Mouse (Mus musculus): ENCODE data around the gene Rpp25. TPM values are rescaled to one million over a fixed set of nuclear protein-coding genes. Genes with fewer than 3 reads are reported as not detected.

The Rpp25 gene
- total and polyA plus RNA-seq, 3 experiments: 2.9 to 10.8 (median 5.4) TPM

- Histone ChIP-seq H3K27me3 (ENCODE audit: insufficient read depth, low read length) (no peaks in the 10 kb centered on the region), H3K36me3 (replicated peaks) (peaks cover 77% of the 10 kb centered on the region), H3K4me3 (ENCODE audit: low read depth, low read length) (peak overlapping the region; percentile 93; the same call in 1 of the 2 replicates), H3K4me1 (ENCODE audit: insufficient read depth, low read depth, low read length) (peaks cover 45% of the 10 kb centered on the region), H3K9me3 (replicated peaks) (no peaks in the 10 kb centered on the region)
- DNase-seq (ENCODE audit: low spot score) (no peak), ATAC-seq (ENCODE audit: extremely low read depth, insufficient number of reproducible peaks, low FRiP score, poor library complexity, severe bottlenecking) (no peak)
- TF ChIP-seq CTCF (IDR thresholded peaks at IDR 0.05; ENCODE audit: low read depth, low read length): no peak
- no peak for TF ChIP-seq GATA1 (IDR thresholded peaks at IDR 0.05; ENCODE audit: borderline replicate concordance, low read length)
- TF ChIP-seq POLR2AphosphoS5 (IDR thresholded peaks at IDR 0.05; ENCODE audit: insufficient replicate concordance, low read depth, low read length): no peak
- TF ChIP-seq TAL1 (conservative IDR thresholded peaks at IDR 0.05; ENCODE audit: low read depth, low read length): no peak
- no peak for TF ChIP-seq GATA2 (IDR thresholded peaks at IDR 0.05; ENCODE audit: borderline replicate concordance, low read depth, low read length)
Measured at GRCm38 (mm10) chr9:57536362-57536761, 32.5 kb downstream of the Rpp25 start.

GRCm38 (mm10) chr9:57537044-57537727 lies 33.4 kb downstream of the Rpp25 start, which contains the start of gene Fam219b:
Fam219b (plus strand) TSS chr9:57537528.
- DNase-seq (ENCODE audit: low spot score) (peak; percentile 74), ATAC-seq (ENCODE audit: extremely low read depth, insufficient number of reproducible peaks, low FRiP score, poor library complexity, severe bottlenecking) (peak; percentile 70)
- no peaks in the 10 kb centered on the region for H3K9me3 ChIP-seq (replicated peaks)
- TF ChIP-seq TAL1 (conservative IDR thresholded peaks at IDR 0.05; ENCODE audit: low read depth, low read length) (no peak), CTCF (IDR thresholded peaks at IDR 0.05; ENCODE audit: low read depth, low read length) (no peak), GATA1 (IDR thresholded peaks at IDR 0.05; ENCODE audit: borderline replicate concordance, low read length) (no peak), GATA2 (IDR thresholded peaks at IDR 0.05; ENCODE audit: borderline replicate concordance, low read depth, low read length) (no peak), POLR2AphosphoS5 (IDR thresholded peaks at IDR 0.05; ENCODE audit: insufficient replicate concordance, low read depth, low read length) (no peak)
- H3K4me1 ChIP-seq (ENCODE audit: insufficient read depth, low read depth, low read length): peaks cover 47% of the 10 kb centered on the region
- no peaks in the 10 kb centered on the region for H3K27me3 ChIP-seq (ENCODE audit: insufficient read depth, low read length)
- H3K4me3 ChIP-seq (ENCODE audit: low read depth, low read length): peak within 1 kb of the TSS; percentile 93
- peaks cover 77% of the 10 kb centered on the region for H3K36me3 ChIP-seq (replicated peaks)

- no peak for ATAC-seq (ENCODE audit: extremely low read depth, insufficient number of reproducible peaks, low FRiP score, poor library complexity, severe bottlenecking)
- H3K27me3 ChIP-seq (ENCODE audit: insufficient read depth, low read length): no peaks in the 10 kb centered on the region
- TF ChIP-seq GATA1 (IDR thresholded peaks at IDR 0.05; ENCODE audit: borderline replicate concordance, low read length) (no peak), GATA2 (IDR thresholded peaks at IDR 0.05; ENCODE audit: borderline replicate concordance, low read depth, low read length) (no peak), POLR2AphosphoS5 (IDR thresholded peaks at IDR 0.05; ENCODE audit: insufficient replicate concordance, low read depth, low read length) (no peak), TAL1 (conservative IDR thresholded peaks at IDR 0.05; ENCODE audit: low read depth, low read length) (no peak), CTCF (IDR thresholded peaks at IDR 0.05; ENCODE audit: low read depth, low read length) (no peak)
- H3K9me3 ChIP-seq (replicated peaks): no peaks in the 10 kb centered on the region
- H3K4me1 ChIP-seq (ENCODE audit: insufficient read depth, low read depth, low read length): peaks cover 43% of the 10 kb centered on the region
- no peak for DNase-seq (ENCODE audit: low spot score)
- peak overlapping the region; percentile 93 for H3K4me3 ChIP-seq (ENCODE audit: low read depth, low read length)
- H3K36me3 ChIP-seq (replicated peaks): peaks cover 77% of the 10 kb centered on the region
Measured at GRCm38 (mm10) chr9:57537728-57538181, 33.9 kb downstream of the Rpp25 start.

- Histone ChIP-seq H3K4me1 (ENCODE audit: insufficient read depth, low read depth, low read length) (peaks cover 47% of the 10 kb centered on the region), H3K27me3 (ENCODE audit: insufficient read depth, low read length) (no peaks in the 10 kb centered on the region), H3K4me3 (ENCODE audit: low read depth, low read length) (no peak overlapping the region), H3K9me3 (replicated peaks) (no peaks in the 10 kb centered on the region), H3K36me3 (replicated peaks) (peaks cover 77% of the 10 kb centered on the region)
- ATAC-seq (ENCODE audit: extremely low read depth, insufficient number of reproducible peaks, low FRiP score, poor library complexity, severe bottlenecking) (no peak), DNase-seq (ENCODE audit: low spot score) (no peak)
- TF ChIP-seq CTCF (IDR thresholded peaks at IDR 0.05; ENCODE audit: low read depth, low read length) (no peak), GATA1 (IDR thresholded peaks at IDR 0.05; ENCODE audit: borderline replicate concordance, low read length) (no peak), GATA2 (IDR thresholded peaks at IDR 0.05; ENCODE audit: borderline replicate concordance, low read depth, low read length) (no peak), TAL1 (conservative IDR thresholded peaks at IDR 0.05; ENCODE audit: low read depth, low read length) (no peak), POLR2AphosphoS5 (IDR thresholded peaks at IDR 0.05; ENCODE audit: insufficient replicate concordance, low read depth, low read length) (no peak)
Measured at GRCm38 (mm10) chr9:57539550-57539949, 35.7 kb downstream of the Rpp25 start.

GRCm38 (mm10) chr9:57541312-57541711 lies 37.5 kb downstream of the Rpp25 start:
- ATAC-seq (ENCODE audit: extremely low read depth, insufficient number of reproducible peaks, low FRiP score, poor library complexity, severe bottlenecking): no peak
- Histone ChIP-seq H3K4me1 (ENCODE audit: insufficient read depth, low read depth, low read length) (peaks cover 42% of the 10 kb centered on the region), H3K4me3 (ENCODE audit: low read depth, low read length) (no peak overlapping the region), H3K9me3 (replicated peaks) (no peaks in the 10 kb centered on the region), H3K27me3 (ENCODE audit: insufficient read depth, low read length) (no peaks in the 10 kb centered on the region), H3K36me3 (replicated peaks) (peaks cover 80% of the 10 kb centered on the region)
- peak; percentile 31 for DNase-seq (ENCODE audit: low spot score)
- peak; percentile 32; the same call in 1 of the 2 replicates for TF ChIP-seq CTCF (IDR thresholded peaks at IDR 0.05; ENCODE audit: low read depth, low read length)
- no peak for TF ChIP-seq POLR2AphosphoS5 (IDR thresholded peaks at IDR 0.05; ENCODE audit: insufficient replicate concordance, low read depth, low read length)

GRCm38 (mm10) chr9:57543951-57544350 lies 40.1 kb downstream of the Rpp25 start:
- Histone ChIP-seq H3K4me1 (ENCODE audit: insufficient read depth, low read depth, low read length) (peaks cover 38% of the 10 kb centered on the region), H3K27me3 (ENCODE audit: insufficient read depth, low read length) (no peaks in the 10 kb centered on the region), H3K9me3 (replicated peaks) (no peaks in the 10 kb centered on the region), H3K4me3 (ENCODE audit: low read depth, low read length) (no peak overlapping the region), H3K36me3 (replicated peaks) (peaks cover 98% of the 10 kb centered on the region)
- no peak for DNase-seq (ENCODE audit: low spot score)
- TF ChIP-seq POLR2AphosphoS5 (IDR thresholded peaks at IDR 0.05; ENCODE audit: insufficient replicate concordance, low read depth, low read length) (no peak), GATA1 (IDR thresholded peaks at IDR 0.05; ENCODE audit: borderline replicate concordance, low read length) (no peak), CTCF (IDR thresholded peaks at IDR 0.05; ENCODE audit: low read depth, low read length) (no peak), TAL1 (conservative IDR thresholded peaks at IDR 0.05; ENCODE audit: low read depth, low read length) (no peak), GATA2 (IDR thresholded peaks at IDR 0.05; ENCODE audit: borderline replicate concordance, low read depth, low read length) (no peak)
- ATAC-seq (ENCODE audit: extremely low read depth, insufficient number of reproducible peaks, low FRiP score, poor library complexity, severe bottlenecking): no peak

Data from G1E (cell line).